Mouse (Mus musculus) urinary bladder, adult 18-20 months (tissue): ENCODE measurements at regions not wholly inside any gene's neighbourhood (a gene's known extent, or its start where the extent isn't known, plus 50 kb on each side); places are given as distances from the start of the nearest gene placed in this dataset.

Source experiments
- DNase-seq, 2 experiments: peaks; one replicate each; pipeline ENCODE4 v3.0.0; 2022; ENCODE audit warnings: low spot score in 2 of 2, mixed read lengths in 2 of 2

DNA sequence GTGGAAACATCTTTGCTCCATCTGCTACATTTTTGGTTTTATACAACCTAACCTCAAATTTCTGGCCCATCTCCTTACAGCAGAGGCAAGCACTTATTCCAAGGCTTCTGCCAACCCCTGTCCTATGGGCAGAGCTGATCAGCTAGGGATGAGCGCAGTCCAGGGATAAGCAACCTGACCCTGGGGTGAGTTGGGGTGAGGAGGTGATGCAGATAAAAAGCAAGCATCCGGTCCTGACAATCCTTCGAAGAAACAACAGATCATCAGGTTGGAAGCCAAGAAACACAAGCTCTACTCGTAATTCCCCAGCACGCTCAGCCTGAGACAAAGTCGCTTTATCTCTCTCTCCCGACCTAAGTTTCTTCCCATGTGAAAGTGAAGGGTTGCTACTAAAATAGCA lies 194.9 kb upstream of the Lyplal1 start:
- DNase-seq, result no peak

DNA sequence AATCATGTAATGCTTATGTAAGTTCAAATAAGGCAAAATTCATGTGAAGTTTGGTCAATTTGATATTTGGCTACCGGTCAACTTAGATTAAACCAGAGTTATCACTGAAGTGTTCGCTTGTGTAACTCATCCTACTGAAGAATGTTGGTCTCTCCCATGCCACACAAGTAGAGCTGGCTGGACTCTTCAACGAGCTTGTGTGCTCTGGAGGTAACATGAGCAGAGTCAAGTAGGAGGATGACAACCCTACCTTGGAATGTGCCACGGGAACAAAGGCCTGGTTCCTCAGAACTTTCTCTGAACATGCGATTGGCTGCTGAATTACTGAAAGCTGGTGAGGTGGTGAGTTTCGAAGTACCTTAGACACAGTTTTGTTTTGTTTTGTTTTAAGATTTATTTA lies 190.5 kb upstream of the Lyplal1 start:
- DNase-seq, result no peak

DNA sequence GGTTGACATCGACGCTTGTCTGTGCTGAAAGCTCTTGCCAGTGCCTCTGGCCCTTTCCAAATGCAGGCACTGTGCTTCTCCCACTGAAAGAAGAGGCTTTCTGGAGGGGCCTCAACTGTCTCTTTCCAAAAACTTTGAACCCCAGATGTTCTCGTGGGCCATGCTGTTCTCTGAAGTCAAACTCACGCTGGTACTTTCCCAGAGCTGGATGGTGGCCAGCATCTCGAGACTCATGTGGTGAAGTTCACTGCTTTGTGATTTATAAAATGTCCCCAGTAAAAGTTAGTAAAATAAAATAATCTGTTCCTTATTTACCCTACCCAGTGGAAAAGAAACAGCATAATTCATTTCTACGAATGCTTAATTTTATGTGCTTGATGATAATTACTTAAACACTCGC lies 180.4 kb upstream of the Lyplal1 start:
- DNase-seq, result no peak

DNA sequence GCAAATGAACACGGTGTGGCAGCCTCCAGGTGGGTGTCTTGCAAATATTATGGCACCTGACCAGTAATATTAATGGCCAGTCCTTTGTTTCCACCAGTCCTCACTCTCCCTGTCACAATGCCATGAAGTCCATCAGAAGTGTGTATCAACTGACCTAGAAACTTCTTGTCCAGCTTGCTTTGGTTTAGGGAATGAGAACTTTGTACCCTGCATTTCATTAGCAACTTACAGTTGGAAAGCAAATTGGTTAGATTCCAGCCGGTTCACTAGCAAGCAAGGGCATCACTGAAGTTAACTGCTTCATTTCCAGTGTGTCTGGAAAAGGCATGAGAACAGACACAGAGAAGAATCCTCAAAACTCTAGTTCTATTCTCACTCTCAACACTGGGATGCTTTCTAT lies 178.1 kb upstream of the Lyplal1 start:
- no peak for DNase-seq

DNA sequence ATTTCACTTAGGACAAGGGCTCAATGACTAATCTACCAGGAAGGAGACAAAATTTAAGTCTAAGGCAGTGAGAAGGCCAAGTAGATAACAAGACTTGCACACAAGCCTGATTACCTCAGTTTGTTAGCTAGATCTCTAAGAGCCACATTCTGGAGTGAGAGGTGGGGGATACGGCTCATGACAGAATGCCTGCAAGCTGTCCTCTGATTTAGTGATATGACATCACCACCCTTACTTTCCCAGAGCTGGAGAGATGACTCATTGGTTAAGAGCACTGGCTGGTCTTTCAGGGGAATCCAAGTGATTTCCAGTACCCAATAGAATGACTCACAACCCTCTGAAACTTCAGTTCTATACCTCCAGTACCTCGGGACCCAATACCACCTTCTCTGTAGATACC lies 177.5 kb upstream of the Lyplal1 start:
- DNase-seq, result no peak

DNA sequence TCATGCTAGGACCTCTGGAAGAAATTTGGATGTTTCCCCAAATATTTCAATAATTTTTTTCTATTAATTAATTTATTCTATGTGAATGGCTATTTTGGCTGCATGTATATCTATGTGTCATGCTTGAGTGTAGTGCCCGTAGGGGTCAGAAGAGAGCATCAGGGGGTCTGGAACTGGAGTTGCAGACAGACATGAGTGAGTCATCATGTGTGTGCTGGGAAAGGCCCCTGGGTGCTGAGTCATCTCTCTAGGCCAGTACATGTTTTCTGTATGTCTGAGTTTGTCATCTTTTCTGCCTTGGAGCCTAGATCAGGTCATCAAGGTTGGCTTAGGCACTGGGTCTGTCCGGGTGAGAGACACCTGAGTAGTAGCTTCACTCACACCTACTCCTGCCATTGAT lies 172.0 kb upstream of the Lyplal1 start:
- no peak for DNase-seq

DNA sequence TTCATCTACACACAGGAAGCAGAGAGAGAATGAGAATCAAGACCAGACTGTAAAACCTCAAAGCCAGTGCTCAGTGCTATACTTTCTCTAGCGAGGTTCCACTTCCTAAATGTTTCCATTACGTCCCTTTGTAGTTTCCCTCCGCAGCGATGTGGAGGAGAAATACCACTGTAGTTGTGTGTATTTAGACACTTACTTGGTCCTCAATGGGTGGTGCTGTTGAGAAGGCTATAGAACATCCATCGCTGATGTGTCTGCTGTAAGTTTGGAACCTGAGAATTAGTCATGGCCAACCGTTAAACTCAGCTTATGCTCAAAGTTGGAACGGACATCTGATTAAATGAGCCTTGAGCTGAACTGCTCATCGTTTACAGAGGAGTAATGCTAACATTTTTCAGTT lies 170.7 kb upstream of the Lyplal1 start:
- DNase-seq, result no peak

DNA sequence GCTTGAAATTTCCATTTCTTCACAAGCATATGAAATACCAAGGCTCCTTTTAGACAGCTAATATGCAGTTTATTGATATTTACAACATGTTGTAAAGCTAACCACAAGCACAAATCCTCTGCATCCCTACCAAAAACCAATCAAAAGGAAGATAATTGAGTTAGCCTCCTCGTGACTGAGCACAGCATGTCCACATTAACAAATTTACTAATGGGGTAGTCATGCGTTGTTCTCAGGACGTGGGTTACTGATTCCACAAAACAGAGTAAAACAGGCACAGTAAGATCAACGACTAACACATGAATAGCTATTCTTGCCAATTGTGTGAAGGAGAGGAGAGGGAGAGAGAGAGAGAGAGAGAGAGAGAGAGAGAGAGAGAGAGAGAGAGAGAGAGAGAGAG lies 169.3 kb upstream of the Lyplal1 start:
- DNase-seq, result no peak

DNA sequence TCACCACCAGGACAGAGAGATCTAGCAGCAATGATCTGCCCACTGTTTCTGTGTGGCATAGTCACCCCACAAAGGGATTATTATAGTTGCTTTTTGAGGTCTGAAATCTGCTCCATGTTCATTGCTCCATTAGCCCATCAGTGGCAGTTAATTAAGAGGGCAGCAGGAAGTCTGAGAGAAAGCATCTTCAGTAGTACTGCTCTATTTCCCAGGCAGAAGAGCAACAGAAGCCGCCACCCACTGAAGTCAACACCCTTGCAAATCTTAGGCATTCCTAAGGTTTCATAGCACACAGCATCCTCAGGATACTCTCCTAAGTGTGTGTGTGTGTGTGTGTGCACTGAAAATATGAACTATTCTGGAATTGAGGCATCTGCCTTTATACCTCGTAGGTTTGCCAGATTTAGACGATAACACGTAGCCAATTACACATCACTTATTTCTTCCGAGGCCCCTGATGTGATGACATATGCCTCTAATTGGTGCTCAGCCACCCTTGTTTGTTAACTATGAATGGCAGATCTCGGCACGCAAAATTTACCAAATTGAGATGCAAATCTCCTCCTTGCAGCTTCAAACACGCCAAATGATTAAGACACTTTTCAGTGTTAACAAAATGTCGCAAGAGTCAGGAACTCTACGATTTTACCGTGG lies 161.0 kb upstream of the Lyplal1 start:
- DNase-seq, result no peak

DNA sequence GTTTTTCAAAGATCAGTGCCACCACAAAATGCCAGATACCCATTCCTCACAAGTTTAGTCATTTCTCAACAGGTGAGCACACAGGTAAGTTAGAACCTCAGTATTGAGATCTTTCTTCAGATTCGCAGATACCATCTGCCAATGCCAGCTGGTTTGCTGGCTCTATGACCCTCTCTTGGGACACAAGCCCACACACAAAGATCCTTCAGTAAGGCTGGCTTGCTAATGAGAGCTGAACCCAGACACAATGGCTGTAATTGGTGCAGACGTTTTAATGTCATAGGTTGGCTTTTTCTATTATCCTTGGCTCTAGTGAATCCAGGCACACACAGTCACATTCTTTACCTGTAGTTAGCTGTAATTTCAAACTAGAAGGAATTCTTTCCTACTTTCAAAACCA lies 154.3 kb upstream of the Lyplal1 start:
- no peak for DNase-seq

DNA sequence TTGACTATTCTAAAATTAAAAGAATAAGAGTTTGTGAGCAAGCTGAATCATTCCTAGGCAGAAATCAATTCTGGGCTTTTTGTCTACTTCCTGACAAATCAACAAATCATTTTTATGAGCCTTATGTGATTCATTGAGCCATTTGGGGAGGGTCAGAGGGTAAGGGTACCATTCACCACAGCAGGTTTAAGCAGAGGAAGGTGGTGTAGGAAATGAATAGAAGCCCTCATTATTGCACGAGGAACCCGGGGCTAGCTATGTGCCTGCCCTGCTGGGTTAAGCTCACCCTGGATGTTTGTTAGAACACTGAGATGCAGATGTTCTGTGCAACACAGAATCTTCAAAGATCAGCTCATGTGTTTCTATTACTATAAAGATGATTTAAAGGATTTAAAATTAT lies 150.2 kb upstream of the Lyplal1 start:
- DNase-seq, result no peak

DNA sequence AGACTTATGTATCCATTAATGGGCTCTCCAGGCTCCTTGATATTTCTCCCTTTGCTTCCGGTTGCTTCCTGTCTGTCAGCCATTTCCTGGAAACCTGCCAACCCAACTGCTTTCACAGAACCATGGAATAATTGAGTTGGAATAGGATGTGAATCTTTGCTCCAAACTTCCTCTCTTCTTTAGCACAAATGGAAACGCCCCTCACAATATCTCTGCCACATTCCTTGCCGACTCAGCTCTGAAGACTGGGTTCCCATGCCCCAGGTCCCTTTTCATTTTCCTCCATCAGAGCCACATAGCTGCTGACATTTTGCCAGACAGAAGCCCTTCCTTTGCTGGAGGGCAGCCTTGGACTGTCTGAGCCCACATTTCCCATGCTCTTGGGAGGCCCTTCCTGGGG lies 147.5 kb upstream of the Lyplal1 start:
- DNase-seq, result no peak

DNA sequence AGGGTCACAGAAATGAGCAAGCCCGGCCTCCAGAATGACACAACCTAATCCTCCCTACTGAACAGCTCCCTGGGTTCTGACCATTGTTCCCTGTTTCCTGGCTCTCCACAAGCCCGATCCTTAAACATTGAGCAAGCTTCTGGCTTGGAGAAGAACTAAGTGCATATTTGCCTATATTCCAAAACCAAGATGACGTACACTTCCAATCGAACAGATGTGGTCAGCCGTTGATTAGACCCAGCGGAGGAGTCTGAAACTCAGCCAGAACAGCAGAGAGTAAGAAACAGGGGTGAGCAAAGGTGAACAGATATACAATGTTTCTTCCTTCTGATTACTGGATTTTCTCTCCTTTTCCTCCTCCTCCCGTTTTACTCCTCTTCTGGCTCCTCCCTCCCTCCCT lies 146.8 kb upstream of the Lyplal1 start:
- no peak for DNase-seq

DNA sequence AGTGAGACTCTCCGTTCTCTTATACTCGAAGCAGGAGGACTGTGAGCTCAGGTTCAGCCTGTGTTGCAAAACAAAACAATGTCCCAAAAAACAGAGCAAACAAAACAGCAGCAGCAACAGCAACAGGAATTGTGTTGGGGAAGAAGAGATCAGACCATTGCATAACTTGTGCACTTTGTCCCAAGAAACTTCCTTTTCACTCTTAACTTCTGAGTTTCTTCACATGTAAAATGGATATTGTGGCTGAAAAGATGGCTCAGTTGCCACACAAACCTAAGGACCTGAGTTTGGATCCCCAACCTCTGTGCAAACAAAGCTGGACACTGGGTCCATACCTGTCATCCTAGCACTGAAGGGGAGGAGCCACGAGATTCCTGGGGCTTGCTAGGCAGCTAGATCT lies 146.1 kb upstream of the Lyplal1 start:
- DNase-seq, result no peak

DNA sequence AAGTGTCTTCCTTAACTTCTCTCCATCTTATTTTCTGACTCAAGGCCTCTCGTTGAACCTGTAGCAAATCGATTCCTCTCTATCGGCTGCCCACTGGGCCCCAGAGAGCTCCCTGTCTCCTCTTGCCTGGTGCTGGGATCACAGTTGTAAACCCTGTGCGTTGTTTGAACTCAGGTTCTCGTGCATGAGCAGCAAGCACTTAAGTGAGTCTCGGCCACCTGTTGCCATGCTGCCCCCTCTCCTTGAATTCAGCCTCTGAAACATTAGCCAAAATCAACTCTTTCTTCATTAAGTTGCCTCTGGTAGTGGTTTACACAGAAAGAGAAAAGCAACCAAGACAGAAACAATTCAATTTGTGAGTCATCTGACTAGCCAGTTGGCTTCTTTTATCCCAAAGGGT lies 144.9 kb upstream of the Lyplal1 start:
- no peak for DNase-seq

DNA sequence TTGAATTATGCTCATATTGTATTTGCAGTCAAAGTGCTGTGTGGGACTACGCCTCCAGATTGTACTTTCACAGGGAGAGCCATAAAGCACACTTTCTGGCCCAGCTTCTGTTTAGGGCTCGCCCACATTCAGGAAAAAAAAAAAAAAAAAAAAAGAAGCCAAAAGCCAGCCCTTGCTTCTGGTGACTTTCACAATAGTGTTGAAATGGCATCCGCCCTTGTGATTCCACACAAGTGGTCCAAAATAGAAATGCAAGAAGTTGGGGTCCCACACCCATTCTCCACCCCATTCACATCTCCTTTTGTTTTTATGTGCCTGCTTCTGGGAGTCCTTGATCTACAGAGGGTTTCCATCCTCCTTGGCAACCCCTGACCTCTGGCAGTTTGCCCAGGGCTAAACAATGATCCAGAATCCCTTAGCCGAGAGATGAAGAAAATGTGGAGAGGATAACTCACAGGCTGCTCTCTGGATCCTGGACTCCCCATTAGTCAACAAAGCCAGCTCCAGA lies 144.3 kb upstream of the Lyplal1 start:
- DNase-seq, result peak in 1 of 2 experiments; percentile 79

DNA sequence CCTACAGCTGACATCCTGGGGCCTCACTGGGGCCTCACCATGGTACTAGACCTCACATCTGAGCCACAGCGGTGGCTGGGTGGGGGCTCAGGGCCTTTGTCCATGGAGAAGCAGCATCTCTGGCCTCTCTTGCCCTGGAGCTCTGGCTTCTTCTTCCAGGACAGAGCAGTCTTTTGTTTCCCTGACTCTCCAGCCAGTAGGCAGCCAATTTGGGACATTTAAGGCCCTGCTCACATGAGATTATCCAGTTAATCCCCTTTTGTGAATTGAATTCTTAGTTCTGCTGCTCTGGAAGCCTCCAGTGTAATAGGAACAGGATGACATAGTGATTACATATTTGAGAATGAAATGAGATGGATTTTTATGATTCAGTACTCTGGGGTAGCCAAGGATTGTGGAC lies 140.5 kb upstream of the Lyplal1 start:
- DNase-seq, result no peak

DNA sequence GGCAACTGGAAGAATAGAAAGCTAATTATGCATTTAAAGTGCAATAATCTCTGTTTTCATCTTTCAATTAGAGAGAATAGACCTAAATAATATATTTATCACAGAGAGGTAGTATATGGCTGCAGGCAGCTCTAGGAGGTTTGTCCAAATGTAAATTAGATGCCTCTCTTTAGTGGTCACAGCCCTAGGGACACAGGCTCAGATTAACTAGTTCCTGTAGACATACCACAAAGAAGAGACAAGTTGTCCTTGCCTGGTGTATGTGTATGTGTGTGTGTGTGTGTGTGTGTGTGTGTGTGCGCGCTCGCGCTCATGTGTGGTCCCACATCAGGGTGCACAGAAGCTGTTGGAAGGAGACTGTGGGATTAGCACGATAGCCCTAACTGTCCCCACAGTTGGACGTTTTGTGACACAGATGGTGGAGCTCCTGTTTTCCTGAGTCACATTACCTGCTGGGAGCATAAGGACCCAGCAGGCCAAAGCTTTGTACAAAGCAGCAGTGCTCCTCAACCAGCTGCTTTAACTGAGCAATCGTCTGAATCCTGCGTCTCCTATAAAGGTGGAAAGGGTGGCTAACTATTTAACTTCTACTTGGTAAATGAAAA lies 138.5 kb upstream of the Lyplal1 start:
- DNase-seq, result no peak

DNA sequence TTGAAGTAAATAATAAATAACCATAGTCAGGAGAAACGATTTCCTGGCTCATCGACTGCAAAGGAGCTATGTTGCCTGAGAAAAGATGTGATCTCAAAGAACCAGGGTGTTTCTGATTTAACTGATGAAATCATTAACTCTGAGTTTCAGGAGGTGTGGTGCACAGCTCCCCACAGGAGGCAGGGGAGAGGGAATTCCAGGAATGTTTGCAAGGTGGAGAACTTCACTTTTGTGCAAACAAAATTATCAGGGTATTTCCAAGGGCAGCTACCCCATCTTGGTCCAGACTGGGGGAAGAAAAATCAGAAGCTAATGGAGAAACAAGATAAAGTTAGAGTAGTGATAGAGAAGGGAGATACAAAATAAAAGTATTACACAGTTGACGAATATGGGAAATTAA lies 137.4 kb upstream of the Lyplal1 start:
- no peak for DNase-seq

DNA sequence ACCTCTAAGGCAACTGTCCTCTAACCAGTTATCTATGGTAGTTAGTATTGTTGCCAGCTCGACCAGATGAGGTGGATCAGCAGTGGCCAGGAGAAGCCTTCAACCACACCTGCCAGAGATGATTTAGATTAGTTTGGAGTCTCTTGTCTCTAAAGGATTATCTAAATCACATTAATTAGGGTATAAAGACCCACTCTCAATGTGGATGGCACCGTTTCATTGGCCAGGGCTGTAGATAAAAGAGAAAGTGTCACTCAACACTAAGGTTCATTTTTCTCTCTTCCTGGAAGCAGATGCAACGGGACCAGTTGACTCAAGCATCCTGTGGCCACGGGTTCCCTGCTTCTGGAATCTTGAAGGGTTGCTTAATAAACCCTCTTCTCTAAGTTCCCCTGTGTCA lies 135.4 kb upstream of the Lyplal1 start:
- no peak for DNase-seq

DNA sequence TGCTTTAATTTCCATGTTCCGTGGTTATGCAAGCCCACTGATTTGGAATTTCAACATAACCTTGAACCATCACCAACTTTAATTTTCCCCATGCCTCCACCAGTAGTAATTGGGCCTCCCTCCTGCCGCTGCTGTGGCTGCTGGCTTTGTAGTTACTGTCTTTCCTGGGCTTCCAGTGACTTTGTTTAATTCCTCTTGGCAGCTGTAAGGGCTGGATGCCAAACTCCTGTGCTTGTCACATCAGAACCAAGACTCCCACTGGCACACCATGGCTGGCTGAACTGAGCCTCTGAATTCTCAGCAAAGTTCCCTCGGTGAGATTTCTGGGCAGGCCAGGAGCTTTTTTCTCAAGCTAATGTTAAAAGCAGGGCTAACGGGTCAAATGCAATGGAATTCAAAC lies 133.2 kb upstream of the Lyplal1 start:
- peak in 1 of 2 experiments; percentile 5 for DNase-seq

DNA sequence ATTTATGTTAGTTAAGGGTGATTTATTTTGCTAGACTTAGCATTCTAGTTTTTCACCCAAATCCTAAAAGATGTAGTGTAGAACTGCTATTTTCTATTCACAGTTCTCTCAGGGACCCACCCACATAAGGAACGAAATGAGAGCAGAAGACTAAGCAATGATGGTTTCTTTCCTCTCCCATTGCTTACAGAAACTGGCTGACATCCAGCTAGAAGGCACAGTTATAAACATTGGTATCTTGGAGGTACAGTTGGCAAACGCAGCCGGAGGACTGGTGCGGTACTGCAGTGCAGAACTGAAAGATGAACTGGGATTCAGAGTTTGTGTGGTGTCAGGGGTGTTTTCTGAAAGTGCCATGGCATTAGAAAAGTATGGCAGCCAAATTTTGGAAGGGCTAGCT lies 132.1 kb upstream of the Lyplal1 start:
- no peak for DNase-seq

DNA sequence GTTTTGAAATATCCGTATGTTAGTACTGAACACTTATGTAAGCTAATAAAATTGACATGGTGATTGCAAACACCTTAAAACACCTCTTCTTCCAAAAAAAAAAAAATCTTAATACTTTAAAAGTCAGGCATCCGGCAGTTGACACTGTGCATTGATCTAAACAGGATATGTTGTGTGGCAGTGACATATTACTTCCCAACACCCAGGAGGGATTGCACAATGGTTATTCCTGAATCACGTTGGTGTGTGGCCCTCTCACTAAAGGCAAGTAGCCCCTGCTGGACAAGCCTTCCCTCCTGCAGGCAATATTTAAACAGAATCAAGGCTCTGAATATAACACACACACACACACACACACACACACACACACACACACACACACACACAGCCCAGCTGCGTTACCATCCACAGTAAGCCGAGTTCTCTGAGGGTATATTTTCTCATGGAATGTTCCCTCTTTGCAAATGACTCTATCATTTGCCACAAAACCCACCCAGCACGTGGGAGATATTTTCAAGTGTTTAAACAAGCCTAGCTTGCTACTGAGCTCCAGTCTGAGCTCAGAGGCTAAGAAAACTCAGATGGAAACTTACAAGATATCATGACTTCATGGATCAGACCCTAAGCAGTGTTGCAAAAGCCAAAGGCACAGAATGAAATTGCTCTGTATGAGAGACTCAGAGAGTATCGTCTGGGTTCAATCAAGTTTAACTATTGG lies 128.8 kb upstream of the Lyplal1 start:
- no peak for DNase-seq
